Mouse (Mus musculus) right cerebral cortex, postnatal 10 days (tissue): ENCODE measurements around the gene Tmem132b.

ENCODE experiments used
- DNase-seq, 2 experiments: peaks; one replicate each; pipeline ENCODE4 v3.0.0; 2021; ENCODE audit warnings: low spot score in 2 of 2

Tmem132b gene

GRCm38 (mm10) chr5:125767950-125768349 is 236.4 kb downstream of the Tmem132b start:
- no peak for DNase-seq

- no peak for DNase-seq
These were observed 240.7 kb downstream of the Tmem132b start for GRCm38 (mm10) chr5:125772238-125772637.

GRCm38 (mm10) chr5:125772756-125773155 is 241.2 kb downstream of the Tmem132b start:
- DNase-seq: no peak

- DNase-seq: no peak
These were observed 248.8 kb downstream of the Tmem132b start for GRCm38 (mm10) chr5:125780332-125780731.

- DNase-seq: no peak
These were observed 261.1 kb downstream of the Tmem132b start for GRCm38 (mm10) chr5:125792643-125793042.

- no peak for DNase-seq
These were observed 262.7 kb downstream of the Tmem132b start for GRCm38 (mm10) chr5:125794318-125794717.

- DNase-seq: no peak
These were observed 268.0 kb downstream of the Tmem132b start for GRCm38 (mm10) chr5:125799622-125800021.

GRCm38 (mm10) chr5:125800025-125800424 is 268.5 kb downstream of the Tmem132b start:
- DNase-seq: peak; percentile 44 to 57

GRCm38 (mm10) chr5:125802801-125803200 is 271.2 kb downstream of the Tmem132b start:
- no peak for DNase-seq

GRCm38 (mm10) chr5:125805327-125805726 is 273.8 kb downstream of the Tmem132b start:
- peak; percentile 80 to 88 for DNase-seq

GRCm38 (mm10) chr5:125807861-125808260 is 276.3 kb downstream of the Tmem132b start:
- DNase-seq: no peak

- DNase-seq: peak in 1 of 2 experiments; percentile 49
These were observed 297.8 kb downstream of the Tmem132b start for GRCm38 (mm10) chr5:125829342-125829741.

GRCm38 (mm10) chr5:125835890-125836289 is 304.3 kb downstream of the Tmem132b start:
- no peak for DNase-seq

- DNase-seq: no peak
These were observed 305.2 kb downstream of the Tmem132b start for GRCm38 (mm10) chr5:125836761-125837160.
